Mouse (Mus musculus) heart, adult 11 months (tissue): ENCODE results near the gene Tmsb15l.
"Not testable (repeated sequence)": the region's sequence is repeated elsewhere in the genome, so short reads cannot be mapped to it uniquely, and the experiment has no call there.

Experiments used
- DNase-seq: peaks from one replicate; pipeline ENCODE4 v3.0.0; 2022

Tmsb15l gene

GRCm38 (mm10) chrX:136976424-136977084 lies at the start of gene Tmsb15l, which contains the start of gene Tmsb15b1:
TSS of gene Tmsb15l (minus strand) at chrX:136976869.
TSS of gene Tmsb15b1 (minus strand) at chrX:136976874.
- peak; percentile 97 for DNase-seq

GRCm38 (mm10) chrX:137019310-137019709 lies 42.6 kb upstream of the Tmsb15l start:
- DNase-seq = no peak

- no peak for DNase-seq
These were observed 41.0 kb upstream of the Tmsb15l start for GRCm38 (mm10) chrX:137017668-137018067.

GRCm38 (mm10) chrX:137015099-137015709 lies 38.5 kb upstream of the Tmsb15l start:
- DNase-seq = no peak

GRCm38 (mm10) chrX:136996256-136996655 lies 19.6 kb upstream of the Tmsb15l start:
- DNase-seq = no peak

- no peak for DNase-seq
These were observed 17.0 kb upstream of the Tmsb15l start for GRCm38 (mm10) chrX:136993641-136994040.

- peak; percentile 94 for DNase-seq
These were observed 16.4 kb upstream of the Tmsb15l start, which contains the start of gene Zcchc18 for GRCm38 (mm10) chrX:136992978-136993547. TSS of gene Zcchc18 (plus strand) at chrX:136993155.

- DNase-seq = no peak
These were observed 15.7 kb upstream of the Tmsb15l start for GRCm38 (mm10) chrX:136992191-136992965.

- DNase-seq = no peak
These were observed 14.6 kb upstream of the Tmsb15l start for GRCm38 (mm10) chrX:136991274-136991673.

- DNase-seq = no peak
These were observed 9.4 kb upstream of the Tmsb15l start for GRCm38 (mm10) chrX:136986039-136986438.

- no peak for DNase-seq
These were observed 1.9 kb upstream of the Tmsb15l start for GRCm38 (mm10) chrX:136978616-136979015.

GRCm38 (mm10) chrX:136975397-136975796 lies 1.3 kb downstream of the Tmsb15l start, which contains the start of gene Tmsb15b2:
TSS of gene Tmsb15b2 (minus strand) at chrX:136975497.
- not testable (repeated sequence) for DNase-seq

GRCm38 (mm10) chrX:136959688-136960087 lies 17.0 kb downstream of the Tmsb15l start:
- no peak for DNase-seq

GRCm38 (mm10) chrX:136958300-136958699 lies 18.4 kb downstream of the Tmsb15l start:
- not testable (repeated sequence) for DNase-seq

- DNase-seq = not testable (repeated sequence)
These were observed 18.9 kb downstream of the Tmsb15l start for GRCm38 (mm10) chrX:136957583-136958279.

- no peak for DNase-seq
These were observed 38.7 kb downstream of the Tmsb15l start for GRCm38 (mm10) chrX:136937985-136938384.

GRCm38 (mm10) chrX:136927031-136927430 lies 49.6 kb downstream of the Tmsb15l start, which contains the start of gene H2bfm:
TSS of gene H2bfm (plus strand) at chrX:136927325.
- DNase-seq = no peak

- no peak for DNase-seq
These were observed 50.8 kb downstream of the Tmsb15l start for GRCm38 (mm10) chrX:136925863-136926262.
